Mouse (Mus musculus) heart, embryonic 12.5 days (tissue): ENCODE results near the gene Mtx1. TPM values are rescaled to one million over a fixed set of nuclear protein-coding genes. Genes with fewer than 3 reads are reported as not detected.
A peak's percentile ranks its signal among the peaks of the same experiment; 100 is the strongest.

Experiments used
- ATAC-seq: fragments of 200-750 bp; cut with Nextera tagmentation; 2 replicates; pipeline ENCODE4 v1.8.0; 2017; ENCODE audit warnings: moderate TSS enrichment, moderate library complexity; ENCODE audit not compliant: insufficient number of reproducible peaks, low FRiP score
- H3K27ac ChIP-seq: fragments of 300-500 bp; sonication (generic); 2 replicates; pipeline ENCODE4 v1.5.1; 2016; ENCODE audit warnings: mild to moderate bottlenecking, moderate library complexity; ENCODE audit not compliant: poor library complexity, severe bottlenecking
- H3K27me3 ChIP-seq: fragments of 300-500 bp; sonication (generic); replicated peaks from 2 replicates; pipeline ENCODE4 v1.6.1; 2016; ENCODE audit warnings: mild to moderate bottlenecking, moderate library complexity
- H3K36me3 ChIP-seq: fragments of 300-500 bp; sonication (generic); 2 replicates; pipeline ENCODE4 v1.6.1; 2016; ENCODE audit warnings: mild to moderate bottlenecking, moderate library complexity
- H3K4me1 ChIP-seq: fragments of 300-500 bp; sonication (generic); replicated peaks from 2 replicates; pipeline ENCODE4 v1.6.1; 2016; ENCODE audit warnings: mild to moderate bottlenecking
- H3K4me2 ChIP-seq: fragments of 300-500 bp; sonication (generic); 2 replicates; pipeline ENCODE4 v1.6.1; 2016; ENCODE audit warnings: mild to moderate bottlenecking, moderate library complexity
- H3K4me3 ChIP-seq: fragments of 300-500 bp; sonication (generic); 2 replicates; pipeline ENCODE4 v1.5.1; 2016; ENCODE audit warnings: mild to moderate bottlenecking
- H3K9ac ChIP-seq: fragments of 300-500 bp; sonication (generic); 2 replicates; pipeline ENCODE4 v1.6.1; 2016; ENCODE audit warnings: mild to moderate bottlenecking, moderate library complexity
- H3K9me3 ChIP-seq: fragments of 300-500 bp; sonication (generic); replicated peaks from 2 replicates; pipeline ENCODE4 v1.6.1; 2016; ENCODE audit warnings: mild to moderate bottlenecking, moderate library complexity
- WGBS: fragments of 180-500 bp; shearing (Covaris S2); methylation state at CpG from one replicate; pipeline ENCODE4 v1.1.7; 2016; 5-methylcytosine and 5-hydroxymethylcytosine counted together
- polyA plus RNA-seq: library from polyadenylated mRNA; unstranded; fragments of >200 nt; fragmentation: Nextera tagmentation; extraction: Ambion mirVana; gene quantifications from 2 replicates; pipeline ENCODE4 v1.2.1, GENCODE M21; 2016

Mtx1 gene
- 123 and 127 TPM in 2 replicates for polyA plus RNA-seq

GRCm38 (mm10) chr3:89226900-89227299, at the start of gene Mtx1:
Mtx1 (minus strand) TSS chr3:89227088.
- Histone ChIP-seq H3K4me2 (peak within 1 kb of the TSS; percentile 85), H3K9me3 (no peaks in the 10 kb centered on the region), H3K36me3 (0 out of 2 replicates have a peak, but pooled peaks cover 6% of the 10 kb centered on the region), H3K4me1 (peaks cover 24% of the 10 kb centered on the region), H3K27me3 (peaks cover 54% of the 10 kb centered on the region), H3K9ac (peak within 1 kb of the TSS; percentile 62), H3K4me3 (peak within 1 kb of the TSS; percentile 54), H3K27ac (no peak within 1 kb of the TSS)
- no peak for ATAC-seq
- 4% methylated on average over 21 of the region's 21 CpGs for WGBS

GRCm38 (mm10) chr3:89276061-89276460, 49.2 kb upstream of the Mtx1 start:
- Histone ChIP-seq H3K9ac (no peak overlapping the region), H3K27ac (no peak overlapping the region), H3K4me2 (peak overlapping the region; percentile 93; the same call in 1 of the 2 replicates), H3K4me3 (no peak overlapping the region), H3K27me3 (no peaks in the 10 kb centered on the region), H3K9me3 (no peaks in the 10 kb centered on the region), H3K4me1 (peaks cover 44% of the 10 kb centered on the region), H3K36me3 (peaks cover 37% of the 10 kb centered on the region)
- WGBS, result 86% methylated on average over 13 of the region's 13 CpGs
- ATAC-seq, result no peak

DNA sequence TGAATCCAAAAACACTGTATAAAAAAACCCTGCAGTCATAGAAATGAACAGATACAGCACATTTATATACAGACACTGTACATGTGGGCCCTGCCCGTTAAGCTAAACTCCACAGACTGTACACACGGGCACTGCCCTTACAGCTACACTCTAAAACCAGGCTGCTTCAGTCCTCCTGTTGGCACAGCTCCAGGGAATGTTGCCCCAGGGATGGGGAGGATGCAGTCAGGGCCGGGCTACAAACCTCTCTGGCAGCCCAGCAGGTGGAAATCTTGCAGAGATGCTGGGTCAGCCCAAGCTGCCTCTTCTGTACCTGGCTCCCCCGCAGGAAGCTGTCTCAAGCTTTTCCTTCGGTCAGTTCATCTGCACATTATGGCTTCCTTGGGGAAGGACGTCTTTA, 44.9 kb upstream of the Mtx1 start:
- H3K9ac ChIP-seq, result no peak overlapping the region
- H3K4me2 ChIP-seq, result no peak overlapping the region
- no peak overlapping the region for H3K4me3 ChIP-seq
- peaks cover 49% of the 10 kb centered on the region for H3K4me1 ChIP-seq
- WGBS, result 61% methylated on average over 6 of the region's 6 CpGs
- no peaks in the 10 kb centered on the region for H3K27me3 ChIP-seq
- no peak overlapping the region for H3K27ac ChIP-seq
- H3K9me3 ChIP-seq, result no peaks in the 10 kb centered on the region
- ATAC-seq, result no peak
- peaks cover 42% of the 10 kb centered on the region for H3K36me3 ChIP-seq

- H3K9me3 ChIP-seq, result no peaks in the 10 kb centered on the region
- H3K4me2 ChIP-seq, result peak overlapping the region; percentile 90
- peak overlapping the region; percentile 63; the same call in 1 of the 2 replicates for H3K4me3 ChIP-seq
- ATAC-seq, result no peak
- peaks cover 43% of the 10 kb centered on the region for H3K4me1 ChIP-seq
- no peaks in the 10 kb centered on the region for H3K27me3 ChIP-seq
- H3K27ac ChIP-seq, result peak overlapping the region; percentile 82
- peak overlapping the region; percentile 84 for H3K9ac ChIP-seq
- 65% methylated on average over 6 of the region's 6 CpGs for WGBS
- peaks cover 38% of the 10 kb centered on the region for H3K36me3 ChIP-seq
Measured at GRCm38 (mm10) chr3:89270891-89271290, 44.0 kb upstream of the Mtx1 start.

DNA sequence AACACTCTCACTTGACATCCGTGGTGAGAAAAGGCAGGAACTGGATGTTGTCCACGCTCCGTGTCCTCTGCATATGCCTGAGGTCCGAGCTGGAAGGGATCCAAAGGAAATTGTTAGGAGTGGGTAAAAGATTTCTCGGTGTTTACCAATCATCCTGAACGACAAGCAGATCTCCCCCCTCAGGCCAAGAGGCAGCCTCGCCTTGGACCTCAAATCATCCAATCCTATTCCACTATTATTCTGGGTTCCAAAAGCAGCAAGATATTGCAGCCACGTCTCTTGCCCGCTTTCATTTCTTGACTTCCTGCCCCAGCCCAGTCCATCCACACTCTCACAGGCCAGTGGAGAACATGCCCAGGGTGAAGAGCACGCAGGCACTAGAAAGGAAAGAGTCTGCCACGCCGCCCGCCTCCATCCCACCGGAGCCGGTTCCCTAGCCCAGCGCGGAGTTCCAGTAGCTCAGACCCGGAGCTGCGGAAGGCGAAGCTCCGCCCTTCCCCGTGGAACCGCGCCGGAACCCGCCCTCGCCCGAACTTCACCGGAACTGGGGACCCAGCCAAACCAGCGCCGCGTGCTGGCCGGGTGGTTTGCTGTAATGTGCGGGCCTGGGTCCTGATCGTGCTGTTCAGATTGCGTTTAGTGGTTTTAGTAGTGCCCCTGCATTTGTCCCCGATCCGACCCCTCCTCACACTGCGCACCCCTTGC, 43.3 kb upstream of the Mtx1 start, which contains the start of gene Slc50a1:
Gene Slc50a1, minus strand, starts transcription at position 520 of the 705 bp plus-strand sequence.
- Histone ChIP-seq H3K27me3 (no peaks in the 10 kb centered on the region), H3K9ac (peak within 1 kb of the TSS; percentile 84), H3K27ac (peak within 1 kb of the TSS; percentile 82), H3K4me3 (peak within 1 kb of the TSS; percentile 63), H3K4me1 (peaks cover 43% of the 10 kb centered on the region), H3K4me2 (peak within 1 kb of the TSS; percentile 90), H3K36me3 (peaks cover 31% of the 10 kb centered on the region), H3K9me3 (no peaks in the 10 kb centered on the region)
- 2% methylated on average over 39 of the region's 39 CpGs for WGBS
- peak; percentile 49 for ATAC-seq

GRCm38 (mm10) chr3:89268916-89269315, 42.0 kb upstream of the Mtx1 start:
- Histone ChIP-seq H3K36me3 (peaks cover 21% of the 10 kb centered on the region), H3K4me3 (no peak overlapping the region), H3K9ac (no peak overlapping the region; the same call in 1 of the 2 replicates), H3K27ac (no peak overlapping the region), H3K9me3 (no peaks in the 10 kb centered on the region), H3K4me1 (peaks cover 43% of the 10 kb centered on the region), H3K4me2 (peak overlapping the region; percentile 90), H3K27me3 (no peaks in the 10 kb centered on the region)
- 52% methylated on average over 8 of the region's 8 CpGs for WGBS
- ATAC-seq, result no peak

DNA sequence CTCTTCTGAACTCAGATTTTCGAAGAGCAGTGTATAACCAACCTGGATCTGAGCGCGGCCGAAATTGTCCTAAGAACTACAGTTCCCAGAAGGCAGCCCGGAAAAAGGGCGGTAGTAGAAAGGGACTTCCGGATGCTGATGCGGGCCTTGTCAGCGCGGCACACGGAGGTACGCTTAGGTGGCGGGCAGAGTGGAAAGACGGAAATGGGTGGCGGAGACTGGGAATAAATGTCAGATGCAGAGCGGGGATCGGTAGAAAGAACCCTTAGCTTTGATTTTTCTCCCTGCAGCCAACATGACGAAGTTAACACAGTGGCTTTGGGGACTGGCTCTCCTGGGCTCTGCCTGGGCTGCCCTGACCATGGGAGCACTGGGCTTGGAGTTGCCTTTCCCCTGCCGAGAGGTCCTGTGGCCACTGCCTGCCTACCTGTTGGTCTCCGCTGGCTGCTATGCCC, 39.6 kb upstream of the Mtx1 start:
- peak; percentile 75 for ATAC-seq
- Histone ChIP-seq H3K9ac (peak overlapping the region; percentile 91), H3K4me1 (peaks cover 44% of the 10 kb centered on the region), H3K4me3 (peak overlapping the region; percentile 70), H3K27me3 (no peaks in the 10 kb centered on the region), H3K9me3 (no peaks in the 10 kb centered on the region), H3K4me2 (peak overlapping the region; percentile 95), H3K36me3 (peaks cover 7% of the 10 kb centered on the region; the same call in 1 of the 2 replicates), H3K27ac (peak overlapping the region; percentile 55)
- under 1% methylated on average over 20 of the region's 20 CpGs for WGBS

DNA sequence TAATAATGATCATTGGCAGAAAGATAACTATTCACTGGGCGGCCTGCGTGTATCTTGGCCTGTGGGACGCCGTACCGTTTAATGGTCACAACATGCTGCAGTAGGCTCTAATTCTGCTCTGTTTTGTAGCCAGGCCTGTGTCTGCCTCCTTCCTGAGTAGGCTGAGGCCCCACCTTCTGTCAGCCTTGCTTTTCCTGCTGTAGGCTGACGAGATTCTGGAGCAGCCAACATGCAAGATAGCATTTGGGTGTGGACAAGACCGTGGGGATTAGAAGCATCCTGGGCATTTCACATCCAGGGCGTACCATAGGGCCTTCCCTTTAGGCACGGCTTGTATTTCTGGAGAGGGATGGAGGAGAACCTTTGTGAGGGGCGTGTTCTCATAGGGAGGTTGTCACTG, 35.5 kb upstream of the Mtx1 start:
- ATAC-seq, result no peak
- H3K27me3 ChIP-seq, result no peaks in the 10 kb centered on the region
- WGBS, result 50% methylated on average over 10 of the region's 10 CpGs
- no peak overlapping the region for H3K4me3 ChIP-seq
- peaks cover 14% of the 10 kb centered on the region for H3K4me1 ChIP-seq
- no peak overlapping the region for H3K4me2 ChIP-seq
- H3K9me3 ChIP-seq, result no peaks in the 10 kb centered on the region
- H3K36me3 ChIP-seq, result no peaks in the 10 kb centered on the region
- H3K9ac ChIP-seq, result no peak overlapping the region
- peak overlapping the region; percentile 55; the same call in 1 of the 2 replicates for H3K27ac ChIP-seq

GRCm38 (mm10) chr3:89260211-89260610, 33.3 kb upstream of the Mtx1 start:
- H3K9me3 ChIP-seq, result no peaks in the 10 kb centered on the region

GRCm38 (mm10) chr3:89259076-89259475, 32.2 kb upstream of the Mtx1 start, which contains the start of gene Dpm3:
Dpm3 (plus strand) TSS chr3:89259358.
- 46% methylated on average over 7 of the region's 7 CpGs for WGBS
- H3K4me1 ChIP-seq, result 0 out of 2 replicates have a peak, but pooled peaks cover 7% of the 10 kb centered on the region
- H3K27ac ChIP-seq, result no peak within 1 kb of the TSS
- no peak for ATAC-seq
- no peaks in the 10 kb centered on the region for H3K36me3 ChIP-seq
- no peak within 1 kb of the TSS for H3K4me3 ChIP-seq
- no peak within 1 kb of the TSS for H3K9ac ChIP-seq
- H3K4me2 ChIP-seq, result no peak within 1 kb of the TSS
- no peaks in the 10 kb centered on the region for H3K9me3 ChIP-seq
- no peaks in the 10 kb centered on the region for H3K27me3 ChIP-seq

More at GRCm38 (mm10) chr3:89260211-89260610, 33.3 kb upstream of the Mtx1 start:
- Histone ChIP-seq H3K27me3 (no peaks in the 10 kb centered on the region), H3K4me3 (no peak overlapping the region), H3K9ac (no peak overlapping the region), H3K36me3 (no peaks in the 10 kb centered on the region), H3K4me2 (no peak overlapping the region), H3K27ac (no peak overlapping the region), H3K4me1 (0 out of 2 replicates have a peak, but pooled peaks cover 7% of the 10 kb centered on the region)
- ATAC-seq, result no peak
- WGBS, result 77% methylated on average over 3 of the region's 3 CpGs

DNA sequence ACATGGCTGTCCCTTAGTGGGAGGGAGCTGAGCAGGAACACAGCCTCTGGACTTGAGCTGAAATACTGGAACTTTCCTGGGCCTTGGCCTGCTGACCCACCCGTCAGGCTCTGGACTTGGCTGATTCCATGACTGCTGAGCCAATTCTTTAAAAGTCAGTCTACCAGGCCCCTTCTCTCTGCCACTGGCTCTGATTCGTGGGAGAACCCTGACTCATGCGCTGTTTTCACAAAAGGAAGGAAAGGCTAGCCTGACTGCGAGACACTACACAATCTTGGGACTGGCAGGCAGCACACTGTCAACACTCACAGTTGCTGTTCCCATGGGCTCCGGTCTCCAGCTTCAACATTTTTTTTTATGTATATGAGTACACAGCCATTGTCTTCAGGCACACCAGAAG, 29.3 kb upstream of the Mtx1 start:
- 48% methylated on average over 5 of the region's 5 CpGs for WGBS
- no peak overlapping the region for H3K4me2 ChIP-seq
- no peak for ATAC-seq
- H3K27me3 ChIP-seq, result peaks cover 6% of the 10 kb centered on the region; the same call in 1 of the 2 replicates
- no peak overlapping the region for H3K4me3 ChIP-seq
- peaks cover 11% of the 10 kb centered on the region for H3K4me1 ChIP-seq
- H3K9me3 ChIP-seq, result no peaks in the 10 kb centered on the region
- H3K36me3 ChIP-seq, result no peaks in the 10 kb centered on the region
- no peak overlapping the region for H3K27ac ChIP-seq
- H3K9ac ChIP-seq, result no peak overlapping the region
